Mouse (Mus musculus) hindbrain, postnatal 0 days (tissue): ENCODE data around the gene Susd1. TPM values are rescaled to one million over a fixed set of nuclear protein-coding genes. Genes with fewer than 3 reads are reported as not detected.

Source experiments
- ATAC-seq: fragments of 200-750 bp; cut with Nextera tagmentation; 2 replicates; pipeline ENCODE4 v1.8.0; 2017; ENCODE audit warnings: mild to moderate bottlenecking, moderate TSS enrichment, moderate library complexity
- DNase-seq: peaks from one replicate; pipeline ENCODE4 v3.0.0-alpha.2; 2015; ENCODE audit warnings: low spot score
- H3K27ac ChIP-seq: fragments of 300-500 bp; sonication (generic); 2 replicates; pipeline ENCODE4 v1.5.1; 2014; ENCODE audit warnings: mild to moderate bottlenecking
- H3K27me3 ChIP-seq: fragments of 300-500 bp; sonication (generic); 2 replicates; pipeline ENCODE4 v1.6.1; 2014; ENCODE audit warnings: low read length, mixed read lengths; ENCODE audit not compliant: insufficient read depth
- H3K36me3 ChIP-seq: fragments of 300-500 bp; sonication (generic); 2 replicates; pipeline ENCODE4 v1.6.1; 2014; ENCODE audit warnings: low read length, mixed read lengths; ENCODE audit not compliant: insufficient read depth
- H3K4me1 ChIP-seq: fragments of 300-500 bp; sonication (generic); 2 replicates; pipeline ENCODE4 v1.6.1; 2014; ENCODE audit warnings: antibody characterized with exemption, low read length, mixed read lengths; ENCODE audit not compliant: insufficient read depth
- H3K4me2 ChIP-seq: fragments of 300-500 bp; sonication (generic); 2 replicates; pipeline ENCODE4 v1.6.1; 2014; ENCODE audit warnings: low read depth, mild to moderate bottlenecking, low read length, moderate library complexity, mixed read lengths
- H3K4me3 ChIP-seq: fragments of 300-500 bp; sonication (generic); 2 replicates; pipeline ENCODE4 v1.5.1; 2014; ENCODE audit warnings: low read length
- H3K9ac ChIP-seq: fragments of 300-500 bp; sonication (generic); replicated peaks from 2 replicates; pipeline ENCODE4 v1.6.1; 2014; ENCODE audit warnings: mild to moderate bottlenecking, low read length, moderate library complexity, mixed read lengths
- H3K9me3 ChIP-seq: fragments of 300-500 bp; sonication (generic); 2 replicates; pipeline ENCODE4 v1.6.1; 2016; ENCODE audit warnings: low read length, mixed read lengths
- CTCF ChIP-seq: IDR thresholded peaks from 2 replicates; pipeline ENCODE4 v1.5.1; 2016; ENCODE audit warnings: antibody characterized with exemption, control low read depth, low read depth
- WGBS: fragments of 180-500 bp; shearing (Covaris S2); extraction: QIAGEN DNeasy Blood & Tissue Kit; methylation state at CpG from one replicate; pipeline ENCODE4 v1.1.7; 2014; 5-methylcytosine and 5-hydroxymethylcytosine counted together
- polyA plus RNA-seq: library from polyadenylated mRNA; unstranded; fragments of >200 nt; fragmentation: Nextera tagmentation; extraction: Ambion mirVana; gene quantifications from 2 replicates; pipeline ENCODE4 v1.2.1, GENCODE M21; 2015
- total RNA-seq: library from RNA; depleted of rRNA; stranded (reverse); fragments of >200 nt; gene quantifications from 2 replicates; pipeline ENCODE4 v1.2.3, GENCODE M21; 2014

The Susd1 gene
- total and polyA plus RNA-seq, 2 experiments from 2014 or later: 2.7 to 10.8 TPM

DNA sequence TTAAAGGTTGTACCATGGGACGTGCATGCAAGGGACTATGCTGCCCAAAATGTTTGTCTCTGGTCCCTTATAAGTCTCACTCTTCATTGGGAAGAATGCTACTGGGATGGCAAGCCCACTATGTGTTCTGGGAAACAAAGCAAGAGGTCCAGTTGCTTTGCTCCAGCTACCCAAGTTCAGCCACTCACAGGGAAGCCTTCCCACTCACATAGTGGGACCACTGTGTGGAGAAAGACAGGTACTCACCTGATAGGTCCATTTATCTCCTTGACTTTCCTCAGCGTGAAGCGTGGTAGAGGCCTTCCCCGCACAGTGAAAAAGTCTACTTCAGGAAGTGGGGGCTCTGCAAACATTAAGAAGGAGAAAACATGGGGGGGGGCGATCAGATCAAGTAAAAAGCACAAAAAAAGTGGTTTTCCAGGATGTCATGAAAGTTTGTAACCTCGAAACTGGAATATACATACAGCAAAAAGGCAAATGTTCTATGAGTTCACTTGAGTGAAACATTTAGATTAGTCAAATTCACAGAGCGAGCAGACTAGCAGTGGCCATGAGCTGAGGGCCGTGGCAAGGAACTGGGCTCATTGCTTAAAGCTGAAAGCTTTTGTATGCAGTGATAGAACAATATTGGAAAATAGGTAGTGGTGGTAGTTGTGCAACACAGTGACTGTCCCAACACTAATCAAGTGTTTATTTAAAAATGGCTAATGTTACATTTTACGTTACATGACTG lies 105.6 kb downstream of the Susd1 start:
- Histone ChIP-seq H3K27ac (no peak overlapping the region), H3K9me3 (no peaks in the 10 kb centered on the region), H3K4me2 (no peak overlapping the region), H3K27me3 (no peaks in the 10 kb centered on the region), H3K9ac (no peak overlapping the region), H3K4me1 (no peaks in the 10 kb centered on the region; the same call in 1 of the 2 replicates), H3K36me3 (no peaks in the 10 kb centered on the region), H3K4me3 (no peak overlapping the region)
- ATAC-seq: no peak
- DNase-seq: no peak
- no peak for TF ChIP-seq CTCF
- WGBS: 95% methylated on average over 9 of the region's 9 CpGs

- no peak overlapping the region for H3K4me2 ChIP-seq
- 71% methylated on average over 5 of the region's 5 CpGs for WGBS
- no peaks in the 10 kb centered on the region for H3K36me3 ChIP-seq
- DNase-seq: no peak
- H3K27ac ChIP-seq: no peak overlapping the region
- H3K27me3 ChIP-seq: no peaks in the 10 kb centered on the region
- H3K4me1 ChIP-seq: no peaks in the 10 kb centered on the region; the same call in 1 of the 2 replicates
- no peak overlapping the region for H3K9ac ChIP-seq
- TF ChIP-seq CTCF: no peak
- no peak for ATAC-seq
- H3K9me3 ChIP-seq: no peaks in the 10 kb centered on the region
- no peak overlapping the region for H3K4me3 ChIP-seq
These were observed 106.3 kb downstream of the Susd1 start for GRCm38 (mm10) chr4:59332089-59332488.

GRCm38 (mm10) chr4:59331633-59332032 lies 106.8 kb downstream of the Susd1 start:
- WGBS: 57% methylated on average over 9 of the region's 9 CpGs
- TF ChIP-seq CTCF: no peak
- no peak for DNase-seq

GRCm38 (mm10) chr4:59330961-59331604 lies 107.3 kb downstream of the Susd1 start:
- no peak for TF ChIP-seq CTCF
- DNase-seq (no peak), ATAC-seq (no peak)
- H3K4me3 ChIP-seq: no peak overlapping the region
- no peaks in the 10 kb centered on the region for H3K27me3 ChIP-seq
- H3K36me3 ChIP-seq: no peaks in the 10 kb centered on the region
- no peak overlapping the region for H3K9ac ChIP-seq
- 37% methylated on average over 10 of the region's 10 CpGs for WGBS
- H3K4me2 ChIP-seq: no peak overlapping the region
- H3K9me3 ChIP-seq: no peaks in the 10 kb centered on the region
- H3K4me1 ChIP-seq: no peaks in the 10 kb centered on the region; the same call in 1 of the 2 replicates
- no peak overlapping the region for H3K27ac ChIP-seq

More at GRCm38 (mm10) chr4:59331633-59332032, 106.8 kb downstream of the Susd1 start:
- H3K27me3 ChIP-seq: no peaks in the 10 kb centered on the region
- H3K4me2 ChIP-seq: no peak overlapping the region
- H3K4me1 ChIP-seq: no peaks in the 10 kb centered on the region; the same call in 1 of the 2 replicates
- no peak for ATAC-seq
- no peak overlapping the region for H3K27ac ChIP-seq
- H3K9ac ChIP-seq: no peak overlapping the region
- no peaks in the 10 kb centered on the region for H3K9me3 ChIP-seq
- H3K4me3 ChIP-seq: no peak overlapping the region
- H3K36me3 ChIP-seq: no peaks in the 10 kb centered on the region

DNA sequence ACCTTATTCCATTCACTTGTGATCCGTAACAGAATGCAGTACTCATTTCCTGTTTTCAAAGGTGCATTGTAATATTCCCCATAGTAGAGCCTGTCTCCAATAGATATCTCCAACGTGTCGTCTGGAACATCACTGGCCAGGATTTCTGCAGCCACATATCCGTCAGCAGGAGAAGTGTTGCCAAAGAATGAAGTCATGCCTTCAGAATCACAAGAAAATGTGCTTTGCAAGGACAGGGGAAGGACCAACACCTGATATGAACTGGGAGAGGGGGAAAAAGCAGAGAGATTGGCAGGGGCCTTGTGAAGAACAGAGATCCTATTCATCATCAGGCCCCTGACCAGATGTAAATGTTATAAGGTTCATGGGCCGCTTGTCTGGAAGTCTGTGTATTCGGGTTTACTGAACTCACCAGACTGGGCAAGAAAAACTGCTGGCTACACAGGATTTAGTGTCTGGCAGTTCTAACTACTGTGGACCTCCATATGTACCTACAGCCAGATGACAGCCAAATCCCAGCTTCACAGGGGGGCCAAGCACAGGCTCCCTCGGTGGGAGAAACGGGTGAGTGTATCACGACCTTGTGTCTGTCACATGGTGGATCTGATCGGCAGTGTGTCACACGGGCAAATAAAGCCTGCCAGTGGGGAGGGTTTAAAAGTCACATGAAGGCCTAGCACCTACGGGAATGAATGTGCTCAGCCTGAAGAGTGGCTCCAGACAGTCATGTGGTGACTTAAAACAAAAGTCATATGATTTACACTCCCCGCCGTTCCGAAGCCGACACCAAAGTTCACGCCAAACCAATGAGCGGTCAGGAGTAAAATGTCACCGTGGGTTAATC lies 108.8 kb downstream of the Susd1 start:
- H3K27me3 ChIP-seq: no peaks in the 10 kb centered on the region
- H3K9ac ChIP-seq: no peak overlapping the region
- no peaks in the 10 kb centered on the region for H3K36me3 ChIP-seq
- no peak overlapping the region for H3K27ac ChIP-seq
- ATAC-seq: no peak
- no peak overlapping the region for H3K4me2 ChIP-seq
- TF ChIP-seq CTCF: no peak
- H3K9me3 ChIP-seq: no peaks in the 10 kb centered on the region
- DNase-seq: no peak
- 69% methylated on average over 19 of the region's 19 CpGs for WGBS
- H3K4me1 ChIP-seq: no peaks in the 10 kb centered on the region; the same call in 1 of the 2 replicates
- H3K4me3 ChIP-seq: no peak overlapping the region

- Histone ChIP-seq H3K27me3 (no peaks in the 10 kb centered on the region), H3K27ac (no peak overlapping the region), H3K4me1 (no peaks in the 10 kb centered on the region; the same call in 1 of the 2 replicates), H3K36me3 (no peaks in the 10 kb centered on the region), H3K4me3 (no peak overlapping the region), H3K4me2 (no peak overlapping the region), H3K9ac (no peak overlapping the region), H3K9me3 (no peaks in the 10 kb centered on the region)
- no peak for TF ChIP-seq CTCF
- DNase-seq (no peak), ATAC-seq (no peak)
- WGBS: 91% methylated on average over 7 of the region's 7 CpGs
These were observed 109.6 kb downstream of the Susd1 start for GRCm38 (mm10) chr4:59328821-59329220.
